Mouse (Mus musculus): Measurements from ENCODE around the gene Mecom. TPM values are rescaled to one million over a fixed set of nuclear protein-coding genes. Genes with fewer than 3 reads are reported as not detected.

Mecom gene
- polyA plus RNA-seq, 1 experiment: 0.19 TPM

GRCm38 (mm10) chr3:30086139-30086538 is 461.7 kb downstream of the Mecom start:
- no peaks in the 10 kb centered on the region for H3K36me3 ChIP-seq (ENCODE audit: control insufficient read depth, insufficient read depth, low read length)
- no peaks in the 10 kb centered on the region for H3K27me3 ChIP-seq (ENCODE audit: control insufficient read depth, insufficient read depth, low read length)
- TF ChIP-seq POLR2A (IDR thresholded peaks at IDR 0.05; ENCODE audit: control insufficient read depth, low read depth, low read length): no peak
- TF ChIP-seq CTCF (IDR thresholded peaks at IDR 0.05; ENCODE audit: control insufficient read depth, insufficient read depth, insufficient replicate concordance, low read depth, low read length): no peak
- no peak overlapping the region for H3K27ac ChIP-seq (ENCODE audit: control insufficient read depth, insufficient read depth, low read depth, low read length)
- H3K4me3 ChIP-seq (ENCODE audit: control insufficient read depth, low read depth, low read length): no peak overlapping the region
- H3K4me1 ChIP-seq (ENCODE audit: control insufficient read depth, insufficient read depth, low read length): no peaks in the 10 kb centered on the region

- Histone ChIP-seq H3K27me3 (ENCODE audit: control insufficient read depth, insufficient read depth, low read length) (no peaks in the 10 kb centered on the region), H3K36me3 (ENCODE audit: control insufficient read depth, insufficient read depth, low read length) (no peaks in the 10 kb centered on the region), H3K4me3 (ENCODE audit: control insufficient read depth, low read depth, low read length) (no peak overlapping the region), H3K4me1 (ENCODE audit: control insufficient read depth, insufficient read depth, low read length) (0 out of 2 replicates have a peak, but pooled peaks cover 2% of the 10 kb centered on the region), H3K27ac (ENCODE audit: control insufficient read depth, insufficient read depth, low read depth, low read length) (no peak overlapping the region)
- no peak for TF ChIP-seq POLR2A (IDR thresholded peaks at IDR 0.05; ENCODE audit: control insufficient read depth, low read depth, low read length)
- TF ChIP-seq CTCF (IDR thresholded peaks at IDR 0.05; ENCODE audit: control insufficient read depth, insufficient read depth, insufficient replicate concordance, low read depth, low read length): no peak
These were observed 464.0 kb downstream of the Mecom start for GRCm38 (mm10) chr3:30083842-30084241.

GRCm38 (mm10) chr3:30083268-30083667 is 464.5 kb downstream of the Mecom start:
- TF ChIP-seq CTCF (IDR thresholded peaks at IDR 0.05; ENCODE audit: control insufficient read depth, insufficient read depth, insufficient replicate concordance, low read depth, low read length) (no peak), POLR2A (IDR thresholded peaks at IDR 0.05; ENCODE audit: control insufficient read depth, low read depth, low read length) (no peak)
- H3K4me1 ChIP-seq (ENCODE audit: control insufficient read depth, insufficient read depth, low read length): 0 out of 2 replicates have a peak, but pooled peaks cover 2% of the 10 kb centered on the region
- no peak overlapping the region for H3K27ac ChIP-seq (ENCODE audit: control insufficient read depth, insufficient read depth, low read depth, low read length)
- no peaks in the 10 kb centered on the region for H3K27me3 ChIP-seq (ENCODE audit: control insufficient read depth, insufficient read depth, low read length)
- H3K4me3 ChIP-seq (ENCODE audit: control insufficient read depth, low read depth, low read length): no peak overlapping the region
- H3K36me3 ChIP-seq (ENCODE audit: control insufficient read depth, insufficient read depth, low read length): no peaks in the 10 kb centered on the region

GRCm38 (mm10) chr3:30080827-30081226 is 467.0 kb downstream of the Mecom start:
- no peak overlapping the region for H3K27ac ChIP-seq (ENCODE audit: control insufficient read depth, insufficient read depth, low read depth, low read length)
- TF ChIP-seq CTCF (IDR thresholded peaks at IDR 0.05; ENCODE audit: control insufficient read depth, insufficient read depth, insufficient replicate concordance, low read depth, low read length): no peak
- TF ChIP-seq POLR2A (IDR thresholded peaks at IDR 0.05; ENCODE audit: control insufficient read depth, low read depth, low read length): no peak

GRCm38 (mm10) chr3:30076522-30076921 is 471.3 kb downstream of the Mecom start:
- Histone ChIP-seq H3K27ac (ENCODE audit: control insufficient read depth, insufficient read depth, low read depth, low read length) (no peak overlapping the region), H3K27me3 (ENCODE audit: control insufficient read depth, insufficient read depth, low read length) (no peaks in the 10 kb centered on the region), H3K4me3 (ENCODE audit: control insufficient read depth, low read depth, low read length) (no peak overlapping the region), H3K36me3 (ENCODE audit: control insufficient read depth, insufficient read depth, low read length) (no peaks in the 10 kb centered on the region), H3K4me1 (ENCODE audit: control insufficient read depth, insufficient read depth, low read length) (0 out of 2 replicates have a peak, but pooled peaks cover 2% of the 10 kb centered on the region)
- TF ChIP-seq CTCF (IDR thresholded peaks at IDR 0.05; ENCODE audit: control insufficient read depth, insufficient read depth, insufficient replicate concordance, low read depth, low read length): no peak
- no peak for TF ChIP-seq POLR2A (IDR thresholded peaks at IDR 0.05; ENCODE audit: control insufficient read depth, low read depth, low read length)

More at GRCm38 (mm10) chr3:30080827-30081226, 467.0 kb downstream of the Mecom start:
- 0 out of 2 replicates have a peak, but pooled peaks cover 2% of the 10 kb centered on the region for H3K4me1 ChIP-seq (ENCODE audit: control insufficient read depth, insufficient read depth, low read length)
- H3K27me3 ChIP-seq (ENCODE audit: control insufficient read depth, insufficient read depth, low read length): no peaks in the 10 kb centered on the region
- no peak overlapping the region for H3K4me3 ChIP-seq (ENCODE audit: control insufficient read depth, low read depth, low read length)
- H3K36me3 ChIP-seq (ENCODE audit: control insufficient read depth, insufficient read depth, low read length): no peaks in the 10 kb centered on the region

- H3K36me3 ChIP-seq (ENCODE audit: control insufficient read depth, insufficient read depth, low read length): no peaks in the 10 kb centered on the region
- TF ChIP-seq CTCF (IDR thresholded peaks at IDR 0.05; ENCODE audit: control insufficient read depth, insufficient read depth, insufficient replicate concordance, low read depth, low read length) (no peak), POLR2A (IDR thresholded peaks at IDR 0.05; ENCODE audit: control insufficient read depth, low read depth, low read length) (no peak)
- H3K27me3 ChIP-seq (ENCODE audit: control insufficient read depth, insufficient read depth, low read length): no peaks in the 10 kb centered on the region
- no peak overlapping the region for H3K4me3 ChIP-seq (ENCODE audit: control insufficient read depth, low read depth, low read length)
- H3K4me1 ChIP-seq (ENCODE audit: control insufficient read depth, insufficient read depth, low read length): no peaks in the 10 kb centered on the region
- no peak overlapping the region for H3K27ac ChIP-seq (ENCODE audit: control insufficient read depth, insufficient read depth, low read depth, low read length)
These were observed 476.5 kb downstream of the Mecom start for GRCm38 (mm10) chr3:30071271-30071670.

GRCm38 (mm10) chr3:30066519-30066918 is 481.3 kb downstream of the Mecom start:
- Histone ChIP-seq H3K4me3 (ENCODE audit: control insufficient read depth, low read depth, low read length) (no peak overlapping the region), H3K27me3 (ENCODE audit: control insufficient read depth, insufficient read depth, low read length) (no peaks in the 10 kb centered on the region), H3K27ac (ENCODE audit: control insufficient read depth, insufficient read depth, low read depth, low read length) (no peak overlapping the region), H3K36me3 (ENCODE audit: control insufficient read depth, insufficient read depth, low read length) (no peaks in the 10 kb centered on the region), H3K4me1 (ENCODE audit: control insufficient read depth, insufficient read depth, low read length) (no peaks in the 10 kb centered on the region)
- no peak for TF ChIP-seq POLR2A (IDR thresholded peaks at IDR 0.05; ENCODE audit: control insufficient read depth, low read depth, low read length)
- no peak for TF ChIP-seq CTCF (IDR thresholded peaks at IDR 0.05; ENCODE audit: control insufficient read depth, insufficient read depth, insufficient replicate concordance, low read depth, low read length)

- H3K27ac ChIP-seq (ENCODE audit: control insufficient read depth, insufficient read depth, low read depth, low read length): no peak overlapping the region
- TF ChIP-seq POLR2A (IDR thresholded peaks at IDR 0.05; ENCODE audit: control insufficient read depth, low read depth, low read length): no peak
- TF ChIP-seq CTCF (IDR thresholded peaks at IDR 0.05; ENCODE audit: control insufficient read depth, insufficient read depth, insufficient replicate concordance, low read depth, low read length): no peak
- no peaks in the 10 kb centered on the region for H3K36me3 ChIP-seq (ENCODE audit: control insufficient read depth, insufficient read depth, low read length)
- H3K4me3 ChIP-seq (ENCODE audit: control insufficient read depth, low read depth, low read length): no peak overlapping the region
- no peaks in the 10 kb centered on the region for H3K4me1 ChIP-seq (ENCODE audit: control insufficient read depth, insufficient read depth, low read length)
- H3K27me3 ChIP-seq (ENCODE audit: control insufficient read depth, insufficient read depth, low read length): no peaks in the 10 kb centered on the region
These were observed 487.8 kb downstream of the Mecom start for GRCm38 (mm10) chr3:30060058-30060457.
